Mouse (Mus musculus): ENCODE data around the gene Gm17689.

The Gm17689 gene

DNA sequence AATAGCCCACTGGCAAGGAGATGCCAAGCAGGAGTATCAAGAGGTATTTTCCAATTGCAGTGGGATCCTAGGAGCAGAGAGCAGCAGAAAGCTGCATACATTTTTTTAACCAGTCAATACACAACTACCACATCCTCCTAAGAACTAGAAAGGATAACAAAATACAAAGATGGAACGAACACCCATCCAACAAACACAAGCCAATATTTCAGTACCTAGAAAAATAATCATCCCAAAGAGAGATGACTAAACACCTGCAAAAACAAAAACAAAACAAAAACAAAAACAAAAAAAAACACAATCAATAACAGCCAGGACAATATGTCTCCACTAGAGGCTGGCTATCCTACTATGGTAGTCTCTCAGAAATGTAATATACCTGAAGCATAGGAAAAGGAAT lies at the start of gene Gm17689:
TSS of gene Gm17689 (minus strand) at position 101 of the 400 bp plus-strand sequence.
- DNase-seq (ENCODE audit: low spot score in 2 of 2), result no peak

DNA sequence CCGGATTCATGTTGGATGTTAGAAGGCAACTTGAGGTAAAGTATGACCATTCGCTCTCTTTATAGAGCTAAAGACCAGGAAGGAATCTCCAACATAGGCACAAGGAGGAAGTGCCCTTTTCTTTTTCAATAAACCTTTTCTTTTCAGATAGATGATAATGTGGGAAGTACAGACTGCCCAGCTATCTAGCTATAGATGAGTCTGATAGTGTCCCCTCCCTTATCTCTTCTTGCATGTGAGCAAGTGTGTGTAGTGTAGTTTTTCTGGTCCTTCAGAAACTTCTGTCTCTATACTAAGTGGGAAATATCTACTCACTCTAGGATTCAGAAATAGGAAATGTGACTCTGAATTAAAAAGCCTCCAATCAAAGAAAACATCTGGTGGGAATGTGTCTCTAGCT lies 40.6 kb downstream of the Gm17689 start, which contains the start of gene Gm5615:
TSS of gene Gm5615 (minus strand) at position 101 of the 400 bp plus-strand sequence.
- no peak for DNase-seq (ENCODE audit: low spot score in 2 of 2)
